Mouse (Mus musculus) embryo, embryonic 11 days (tissue): ENCODE measurements around the gene Lpo.

Experiments
- DNase-seq: peaks from one replicate; pipeline ENCODE4 v3.0.0-alpha.2; 2015

The Lpo gene

GRCm38 (mm10) chr11:87802621-87803020 lies 25.5 kb downstream of the Lpo start:
- peak; percentile 50 for DNase-seq

- no peak for DNase-seq
Measured at GRCm38 (mm10) chr11:87801711-87802275, 26.3 kb downstream of the Lpo start.

- DNase-seq, result no peak
Measured at GRCm38 (mm10) chr11:87793460-87793859, 34.6 kb downstream of the Lpo start, which contains the start of gene Mpo. Mpo (plus strand) TSS chr11:87793581.

- no peak for DNase-seq
Measured at GRCm38 (mm10) chr11:87790088-87790487, 38.0 kb downstream of the Lpo start.

- DNase-seq, result no peak
Measured at GRCm38 (mm10) chr11:87780130-87780529, 48.0 kb downstream of the Lpo start.

- no peak for DNase-seq
Measured at GRCm38 (mm10) chr11:87779392-87779791, 48.7 kb downstream of the Lpo start.

- DNase-seq, result no peak
Measured at GRCm38 (mm10) chr11:87778915-87779314, 49.2 kb downstream of the Lpo start.

- peak; percentile 86 for DNase-seq
Measured at GRCm38 (mm10) chr11:87778100-87778765, 49.9 kb downstream of the Lpo start.

- DNase-seq, result no peak
Measured at GRCm38 (mm10) chr11:87772354-87772753, 55.7 kb downstream of the Lpo start.

- peak; percentile 61 for DNase-seq
Measured at GRCm38 (mm10) chr11:87770989-87771388, 57.1 kb downstream of the Lpo start.

GRCm38 (mm10) chr11:87768745-87769144 lies 59.3 kb downstream of the Lpo start:
- DNase-seq, result no peak

GRCm38 (mm10) chr11:87763988-87764876 lies 63.9 kb downstream of the Lpo start:
- peak; percentile 62 for DNase-seq

- DNase-seq, result peak; percentile 65
Measured at GRCm38 (mm10) chr11:87763511-87763987, 64.5 kb downstream of the Lpo start.

GRCm38 (mm10) chr11:87762702-87763385 lies 65.2 kb downstream of the Lpo start:
- DNase-seq, result no peak

GRCm38 (mm10) chr11:87761806-87762701 lies 66.0 kb downstream of the Lpo start:
- DNase-seq, result no peak

GRCm38 (mm10) chr11:87761181-87761721 lies 66.8 kb downstream of the Lpo start:
- no peak for DNase-seq

- peak; percentile 61 for DNase-seq
Measured at GRCm38 (mm10) chr11:87760301-87761081, 67.6 kb downstream of the Lpo start, which contains the start of gene Tspoap1. Tspoap1 (plus strand) TSS chr11:87760541.

GRCm38 (mm10) chr11:87759609-87760005 lies 68.5 kb downstream of the Lpo start:
- DNase-seq, result peak; percentile 19

GRCm38 (mm10) chr11:87758957-87759608 lies 69.0 kb downstream of the Lpo start:
- no peak for DNase-seq
